Mouse (Mus musculus) right cerebral cortex, postnatal 4 days (tissue): ENCODE data around the gene Tasp1.
"Not testable (repeated sequence)": the region's sequence is repeated elsewhere in the genome, so short reads cannot be mapped to it uniquely, and the experiment has no call there.

ENCODE experiments used
- DNase-seq: peaks from one replicate; pipeline ENCODE4 v3.0.0-alpha.2; 2022

Tasp1 gene

GRCm38 (mm10) chr2:140051607-140052126 is 14.9 kb downstream of the Tasp1 start:
- no peak for DNase-seq

DNA sequence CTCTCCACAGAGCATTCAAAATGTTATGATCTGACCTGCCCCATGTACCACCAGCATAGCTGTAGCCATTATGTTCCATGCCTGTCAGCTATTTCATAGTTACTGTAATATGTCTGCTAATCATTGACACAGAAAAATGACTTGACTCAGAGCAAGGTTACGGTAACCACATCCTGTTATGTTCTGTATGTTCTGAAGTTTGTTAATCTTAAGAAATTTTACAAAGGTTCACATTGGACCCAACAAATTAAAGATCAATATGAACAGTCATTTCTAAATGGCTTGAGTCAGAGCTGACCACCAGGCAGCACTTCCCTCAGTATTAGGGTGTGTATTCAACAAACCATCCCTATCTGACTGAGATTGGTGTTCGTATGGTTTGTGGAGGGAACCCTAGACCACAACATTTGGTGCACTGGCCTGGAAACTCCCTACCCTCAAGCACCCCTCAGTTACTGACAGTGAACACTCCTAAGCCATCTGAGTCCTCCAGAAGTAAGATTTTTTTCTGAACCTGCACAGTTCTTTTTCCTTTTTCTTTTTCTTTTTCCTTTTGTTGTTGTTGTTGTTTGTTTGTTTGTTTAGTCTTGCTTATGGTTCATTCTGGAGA is 24.0 kb downstream of the Tasp1 start:
- DNase-seq, result no peak

- DNase-seq, result no peak
Measured at GRCm38 (mm10) chr2:140042081-140042480, 24.5 kb downstream of the Tasp1 start.

GRCm38 (mm10) chr2:140037459-140037858 is 29.1 kb downstream of the Tasp1 start:
- DNase-seq, result no peak

DNA sequence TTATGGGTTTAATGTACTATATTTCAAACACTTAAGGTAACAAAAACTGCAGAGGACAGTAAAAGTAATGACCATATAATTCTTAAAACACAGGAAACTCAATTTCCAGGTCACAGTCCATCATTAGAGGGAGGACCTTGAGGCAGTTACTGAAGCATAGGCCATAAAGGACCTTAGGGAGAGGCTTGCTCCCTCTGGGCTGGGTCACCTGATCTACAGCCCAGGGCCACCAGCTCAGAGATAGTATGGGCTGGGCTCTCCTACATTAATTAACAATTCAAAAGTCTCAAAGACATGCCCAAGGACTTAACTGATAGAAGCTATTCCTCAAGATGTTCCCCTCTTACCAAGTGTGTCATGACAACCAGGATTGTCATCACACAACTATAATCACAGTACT is 29.8 kb downstream of the Tasp1 start:
- DNase-seq, result no peak

- DNase-seq, result no peak
Measured at GRCm38 (mm10) chr2:140024937-140025336, 41.7 kb downstream of the Tasp1 start.

DNA sequence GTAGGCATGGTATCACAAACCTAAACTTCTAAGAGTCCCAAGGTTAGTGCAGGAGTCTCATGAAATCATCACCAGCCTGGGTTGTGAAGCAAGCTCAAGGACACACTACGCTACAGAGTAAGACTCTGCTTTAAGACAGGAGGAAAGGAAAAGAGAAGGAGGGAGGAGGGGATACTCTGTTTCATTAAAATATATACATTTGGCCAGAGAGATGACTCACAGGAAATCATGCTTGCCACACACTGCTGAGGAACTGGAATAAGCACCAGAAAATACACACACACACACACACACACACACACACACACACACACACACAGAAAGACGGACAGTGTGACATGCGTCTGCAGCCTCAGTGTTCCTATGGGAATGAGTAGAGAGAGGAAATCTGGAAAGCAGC is 59.2 kb downstream of the Tasp1 start:
- DNase-seq, result no peak

GRCm38 (mm10) chr2:139998170-139998569 is 68.4 kb downstream of the Tasp1 start:
- no peak for DNase-seq

DNA sequence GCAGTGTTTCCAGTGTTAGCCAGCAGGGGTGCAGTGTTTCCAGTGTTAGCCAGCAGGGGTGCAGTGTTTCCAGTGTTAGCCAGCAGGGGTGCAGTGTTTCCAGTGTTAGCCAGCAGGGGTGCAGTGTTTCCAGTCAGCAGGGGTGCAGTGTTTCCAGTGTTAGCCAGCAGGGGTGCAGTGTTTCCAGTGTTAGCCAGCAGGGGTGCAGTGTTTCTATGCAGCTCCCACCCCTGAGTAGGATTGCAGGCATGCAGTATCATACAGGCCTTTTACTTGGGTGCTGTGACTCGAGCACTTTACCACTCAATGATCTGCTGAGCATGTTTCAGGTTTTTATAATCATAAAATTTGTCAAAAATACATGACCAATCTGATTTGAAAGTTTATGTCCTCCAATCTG is 76.7 kb downstream of the Tasp1 start:
- not testable (repeated sequence) for DNase-seq

- no peak for DNase-seq
Measured at GRCm38 (mm10) chr2:139967451-139967850, 99.2 kb downstream of the Tasp1 start.

- peak; percentile 38 for DNase-seq
Measured at GRCm38 (mm10) chr2:139966288-139966687, 100.3 kb downstream of the Tasp1 start.

DNA sequence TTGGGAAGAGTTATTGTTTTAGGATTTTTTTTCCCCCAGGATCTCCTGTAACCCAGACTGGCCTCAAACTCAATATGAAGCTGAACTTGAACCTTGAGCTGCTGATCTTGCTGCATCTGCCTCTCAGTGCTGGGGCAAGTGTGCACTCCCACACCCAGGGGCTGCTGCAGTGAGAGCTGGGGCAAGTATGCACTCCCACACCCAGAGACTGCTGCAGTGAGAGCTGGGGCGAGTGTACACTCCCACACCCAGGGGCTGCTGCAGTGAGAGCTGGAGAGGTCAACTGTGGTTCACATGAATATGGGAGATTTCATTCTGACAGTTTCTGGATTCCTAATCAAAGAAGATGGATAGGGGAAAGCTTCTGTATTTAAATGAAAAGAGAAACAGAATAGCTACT is 117.8 kb downstream of the Tasp1 start:
- DNase-seq, result no peak

DNA sequence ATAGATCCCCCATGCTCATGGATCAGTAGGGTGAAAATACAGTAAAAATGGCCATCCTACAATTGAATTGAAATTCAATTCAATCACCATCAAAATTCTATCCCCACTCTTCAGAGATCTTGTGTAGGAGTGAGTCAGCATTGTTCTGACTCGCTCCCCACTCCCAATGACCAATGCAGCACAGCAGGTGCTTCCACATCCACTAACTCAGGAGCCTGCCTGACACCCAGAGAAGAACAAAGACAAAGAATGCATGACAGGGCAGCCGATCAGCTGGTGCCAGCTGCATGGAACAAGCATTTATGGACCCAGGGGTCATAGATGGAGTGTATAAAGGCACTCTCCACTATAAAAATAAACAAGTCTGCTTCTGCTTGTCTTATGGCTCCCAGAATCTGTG is 129.0 kb downstream of the Tasp1 start:
- DNase-seq, result no peak

GRCm38 (mm10) chr2:139934577-139934976 is 132.0 kb downstream of the Tasp1 start:
- DNase-seq, result no peak

DNA sequence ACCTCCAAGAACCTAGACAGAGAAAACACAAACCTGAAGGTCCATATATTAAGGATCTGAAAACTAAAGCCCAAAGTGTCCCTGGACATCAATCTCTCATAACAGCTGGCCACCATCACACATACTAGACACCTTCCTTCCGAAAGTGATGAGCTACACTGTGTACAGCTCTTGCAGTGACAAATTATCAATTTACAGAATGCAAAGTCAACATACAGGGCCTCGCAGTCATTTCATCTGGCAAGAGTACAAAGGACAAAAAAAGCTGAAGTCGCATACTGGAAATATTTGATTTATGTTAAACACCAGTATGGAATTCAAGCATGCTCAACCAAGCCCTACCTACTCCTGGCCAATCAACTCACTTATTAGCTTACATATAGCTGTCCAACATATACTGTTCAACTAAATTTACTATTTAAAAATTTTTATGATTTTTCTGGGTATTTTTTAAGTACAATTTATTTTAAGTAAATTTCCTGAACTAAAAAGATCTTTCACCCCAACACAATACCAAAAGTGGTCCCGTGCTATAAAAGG is 132.5 kb downstream of the Tasp1 start:
- DNase-seq, result no peak

- no peak for DNase-seq
Measured at GRCm38 (mm10) chr2:139932211-139932610, 134.4 kb downstream of the Tasp1 start.

GRCm38 (mm10) chr2:139924937-139925336 is 141.7 kb downstream of the Tasp1 start:
- DNase-seq, result no peak

DNA sequence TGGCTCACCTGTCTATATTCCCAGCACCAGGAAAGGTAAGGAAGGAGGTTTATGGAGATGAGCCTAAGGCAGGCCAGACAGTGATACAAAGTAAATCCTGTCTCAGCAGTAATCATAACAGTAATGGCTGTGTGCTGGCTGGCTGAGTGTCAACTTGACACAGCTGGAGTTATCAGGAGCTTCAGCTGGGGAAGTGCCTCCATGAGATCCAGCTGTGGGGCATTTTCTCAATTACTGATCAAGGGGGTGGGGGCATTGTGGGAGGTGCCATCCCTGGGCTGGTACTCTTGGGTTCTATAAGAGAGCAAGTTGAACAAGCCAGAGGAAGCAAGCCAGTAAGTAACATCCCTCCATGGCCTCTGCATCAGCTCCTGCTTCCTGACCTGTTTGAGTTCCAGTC is 145.2 kb downstream of the Tasp1 start:
- DNase-seq, result not testable (repeated sequence)

DNA sequence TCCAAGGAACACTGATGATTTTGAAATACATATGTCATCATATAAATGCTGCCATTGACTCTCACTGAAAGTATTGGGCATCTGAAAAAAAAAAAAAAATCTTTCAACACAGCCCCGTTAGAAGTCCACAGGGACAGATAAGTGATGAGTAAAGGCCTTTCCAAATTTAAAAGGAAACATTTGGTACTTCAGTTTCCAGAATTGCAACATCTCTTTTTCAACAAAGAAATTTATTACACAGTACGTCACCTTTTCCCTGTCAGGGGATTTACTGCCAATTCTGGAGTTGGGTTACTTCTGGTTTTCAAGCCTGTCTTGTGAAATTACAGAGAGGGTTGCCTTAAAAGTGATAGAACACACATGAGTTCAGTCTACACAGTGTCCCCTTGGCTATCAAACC is 146.8 kb downstream of the Tasp1 start:
- no peak for DNase-seq

DNA sequence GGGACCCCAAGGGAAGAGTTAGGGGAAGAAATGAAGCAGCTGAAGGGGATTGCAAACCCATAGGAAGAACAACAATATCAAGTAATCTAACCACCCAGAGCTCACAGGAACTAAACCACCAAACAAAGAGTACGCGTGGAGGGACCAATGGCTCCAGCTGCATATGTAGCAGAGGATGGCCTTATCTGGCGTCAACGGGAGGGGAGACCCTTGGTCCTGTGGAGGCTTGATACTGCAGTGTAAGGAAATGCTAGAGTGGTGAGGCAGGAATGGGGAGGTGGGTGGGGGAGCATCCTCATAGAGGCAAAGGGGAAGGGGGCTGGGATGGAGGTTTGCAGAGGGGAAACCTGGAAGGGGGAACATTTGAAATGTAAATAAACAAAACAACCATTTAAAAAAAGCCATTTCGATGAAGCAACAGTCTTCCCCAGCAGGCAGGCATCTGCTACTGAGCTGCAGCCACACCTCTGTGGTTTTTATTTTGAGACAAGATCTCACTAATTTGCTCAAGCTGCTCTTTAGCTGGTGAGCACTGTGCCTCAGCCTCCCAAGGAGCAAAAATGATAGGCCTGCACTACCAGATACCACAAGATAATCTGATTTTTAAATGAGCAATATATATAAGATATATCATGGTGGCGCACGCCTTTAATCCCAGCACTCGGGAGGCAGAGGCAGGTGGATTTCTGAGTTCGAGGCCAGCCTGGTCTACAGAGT is 160.0 kb downstream of the Tasp1 start:
- no peak for DNase-seq

DNA sequence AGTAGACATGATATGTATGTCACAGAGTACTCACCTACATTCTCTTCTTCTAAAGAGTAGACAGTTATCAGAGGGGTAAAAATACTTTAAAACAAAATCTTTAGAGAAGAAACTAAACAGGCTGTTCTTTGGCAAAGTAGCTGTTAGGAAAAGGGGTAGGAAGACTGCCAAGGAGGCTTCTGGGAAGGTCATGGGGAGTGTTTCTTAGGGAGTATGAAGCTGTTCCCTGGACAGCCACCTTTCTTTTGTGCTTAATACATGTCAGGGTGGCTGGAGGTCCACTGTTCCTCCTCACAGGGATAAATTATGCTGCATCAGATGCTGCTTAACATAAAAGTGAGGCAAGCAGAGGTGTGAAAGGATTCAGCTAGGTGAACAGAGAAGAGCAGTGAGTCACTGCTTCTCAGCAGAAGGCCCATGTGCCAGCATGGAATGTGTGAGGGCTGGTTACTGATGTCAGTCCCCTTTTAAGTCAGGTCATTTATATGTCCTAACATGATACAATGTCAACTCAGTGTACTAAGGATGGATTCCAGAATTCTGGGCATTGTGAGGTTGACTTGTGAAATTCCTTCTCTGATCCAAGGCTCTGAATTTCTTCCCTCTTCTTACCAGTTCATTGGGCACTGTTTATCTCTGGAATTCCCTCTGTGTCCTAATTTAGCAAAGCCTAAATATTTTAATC is 175.1 kb downstream of the Tasp1 start:
- DNase-seq, result no peak

- DNase-seq, result no peak
Measured at GRCm38 (mm10) chr2:139884264-139884637, 182.4 kb downstream of the Tasp1 start.

GRCm38 (mm10) chr2:139883581-139884263 is 182.9 kb downstream of the Tasp1 start:
- DNase-seq, result peak; percentile 10
